Comparison of ENCODE assay signal across 26 mouse cellular contexts in the genomic region with DNA sequence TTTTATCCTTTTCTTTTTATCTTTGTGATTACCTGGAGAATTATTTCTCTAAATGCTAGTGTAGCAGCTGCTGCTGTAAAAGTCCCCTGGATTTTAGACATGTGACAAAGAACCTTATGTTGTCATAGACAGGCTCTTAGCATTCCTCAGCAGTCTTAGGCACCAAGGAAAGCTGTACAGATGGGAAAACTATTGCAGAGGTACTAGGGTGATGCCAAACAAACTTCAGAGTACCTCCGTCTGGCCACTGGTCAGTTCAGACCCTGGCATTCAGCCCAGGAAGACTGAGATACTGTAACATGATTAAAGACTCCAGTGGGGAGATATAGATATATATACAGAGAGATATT.
DNase-seq lines count a peak whose midpoint lies in the region; ATAC-seq lines count a peak whose summit lies in the region.
"Had no signal": no experiment of that assay in that cellular context is flagged by ENCODE, and none has a peak within 500 bp of the region (broad histone marks: within the 10 kb centered on the region; RNA-seq: fewer than 3 reads in every experiment).

No protein-coding gene starts in this region.

- no peak overlapping the region for H3K4me3 ChIP-seq in midbrain, embryonic 10.5 days
- H3K4me3 ChIP-seq in midbrain, embryonic 11.5 days (ENCODE audit: low read depth, low read length) = no peak overlapping the region
- no peak overlapping the region for H3K4me3 ChIP-seq in forebrain, embryonic 13.5 days
- H3K4me3 ChIP-seq: embryonic facial prominence, embryonic 13.5 days; hindbrain, embryonic 10.5 days; hindbrain, embryonic 15.5 days; kidney, embryonic 15.5 days; limb, embryonic 13.5 days; liver, embryonic 13.5 days; megakaryocyte, embryonic 14.5 days had no signal

- no peaks in the 10 kb centered on the region for H3K9me3 ChIP-seq in midbrain, embryonic 10.5 days (replicated peaks)
- H3K9me3 ChIP-seq in midbrain, embryonic 11.5 days (ENCODE audit: control insufficient read depth, low read length) = no peaks in the 10 kb centered on the region
- no peaks in the 10 kb centered on the region for H3K9me3 ChIP-seq in forebrain, embryonic 13.5 days (replicated peaks)
- H3K9me3 ChIP-seq: embryonic facial prominence, embryonic 13.5 days; hindbrain, embryonic 10.5 days; hindbrain, embryonic 15.5 days; kidney, embryonic 15.5 days; limb, embryonic 13.5 days had no signal

- 76% methylated on average over 1 of the region's 1 CpGs for WGBS in midbrain, embryonic 10.5 days
- 88% methylated on average over 1 of the region's 1 CpGs for WGBS in midbrain, embryonic 11.5 days
- 29% methylated on average over 1 of the region's 1 CpGs for WGBS in forebrain, embryonic 13.5 days

- H3K27me3 ChIP-seq in midbrain, embryonic 10.5 days (ENCODE audit: low read depth, poor library complexity, severe bottlenecking) = no peaks in the 10 kb centered on the region
- H3K27me3 ChIP-seq in midbrain, embryonic 11.5 days (ENCODE audit: control insufficient read depth, insufficient read depth, low read length) = no peaks in the 10 kb centered on the region
- no peaks in the 10 kb centered on the region for H3K27me3 ChIP-seq in forebrain, embryonic 13.5 days
- H3K27me3 ChIP-seq: embryonic facial prominence, embryonic 13.5 days; hindbrain, embryonic 15.5 days; kidney, embryonic 15.5 days; limb, embryonic 13.5 days; liver, embryonic 13.5 days; megakaryocyte, embryonic 14.5 days had no signal

- H3K36me3 ChIP-seq in midbrain, embryonic 10.5 days = no peaks in the 10 kb centered on the region
- H3K36me3 ChIP-seq in midbrain, embryonic 11.5 days (ENCODE audit: control insufficient read depth, insufficient read depth, low read length) = no peaks in the 10 kb centered on the region
- H3K36me3 ChIP-seq in forebrain, embryonic 13.5 days (ENCODE audit: poor library complexity, severe bottlenecking) = no peaks in the 10 kb centered on the region
- H3K36me3 ChIP-seq: embryonic facial prominence, embryonic 13.5 days; hindbrain, embryonic 10.5 days; hindbrain, embryonic 15.5 days; kidney, embryonic 15.5 days; limb, embryonic 13.5 days; liver, embryonic 13.5 days had no signal

- no peak overlapping the region for H3K4me2 ChIP-seq in midbrain, embryonic 11.5 days
- peak overlapping the region; percentile 35 for H3K4me2 ChIP-seq in forebrain, embryonic 13.5 days
- H3K4me2 ChIP-seq: embryonic facial prominence, embryonic 13.5 days; heart, embryonic 11.5 days; kidney, embryonic 15.5 days; limb, embryonic 13.5 days; liver, embryonic 13.5 days had no signal

- 0 out of 2 replicates have a peak overlapping the region, but pooled peaks have one; percentile 13 for H3K27ac ChIP-seq in midbrain, embryonic 10.5 days (replicated peaks)
- H3K27ac ChIP-seq in midbrain, embryonic 11.5 days (ENCODE audit: low read depth, low read length) = no peak overlapping the region
- peak overlapping the region; percentile 59; the same call in 1 of the 2 replicates for H3K27ac ChIP-seq in forebrain, embryonic 13.5 days
- H3K27ac ChIP-seq: embryonic facial prominence, embryonic 13.5 days; hindbrain, embryonic 10.5 days; hindbrain, embryonic 15.5 days; kidney, embryonic 15.5 days; limb, embryonic 13.5 days; liver, embryonic 13.5 days; stomach, postnatal 0 days had no signal

- peak; percentile 3 to 4 for DNase-seq in cerebellum, postnatal 14 days
- no peak for DNase-seq in cerebellum, adult 11-12 months
- DNase-seq in midbrain, embryonic 10.5 days (ENCODE audit: low spot score) = no peak
- DNase-seq in midbrain, embryonic 11.5 days (ENCODE audit: low spot score, missing footprints) = no peak
- DNase-seq in frontal cortex, postnatal 10 days (ENCODE audit: low spot score in 2 of 2) = no peak
- no peak for DNase-seq in right cerebral cortex, postnatal 4 days
- DNase-seq: adrenal gland, postnatal 25 days; cerebellum, adult 8-10 months; kidney, adult 18-20 months; kidney, postnatal 25 days; liver, embryonic 13.5 days; lung, adult 18-20 months; lung, postnatal 4 days; thymus, adult 18-20 months; thymus, postnatal 25 days had no signal

- H3K9ac ChIP-seq in midbrain, embryonic 11.5 days (ENCODE audit: low read length) = no peak overlapping the region
- no peak overlapping the region for H3K9ac ChIP-seq in forebrain, embryonic 13.5 days
- H3K9ac ChIP-seq: embryonic facial prominence, embryonic 13.5 days; hindbrain, embryonic 15.5 days; kidney, embryonic 15.5 days; limb, embryonic 13.5 days; liver, embryonic 13.5 days had no signal

- no peak for ATAC-seq in midbrain, embryonic 11.5 days (ENCODE audit: low FRiP score)
- 0 out of 2 replicates have a peak, but pooled peaks have one; percentile 42 for ATAC-seq in forebrain, embryonic 13.5 days
- ATAC-seq: inflammation-experienced regulatory T-cells, adult 6 months; lung, postnatal 0 days had no signal

- H3K4me1 ChIP-seq in midbrain, embryonic 10.5 days = peaks cover 14% of the 10 kb centered on the region
- no peaks in the 10 kb centered on the region for H3K4me1 ChIP-seq in midbrain, embryonic 11.5 days (ENCODE audit: control insufficient read depth, insufficient read depth, low read length)
- H3K4me1 ChIP-seq in forebrain, embryonic 13.5 days = peaks cover 12% of the 10 kb centered on the region
- H3K4me1 ChIP-seq: liver, embryonic 13.5 days; megakaryocyte, embryonic 14.5 days had no signal

Comparison
In these comparisons a context has a peak if more than half of its experiments do, and no peak if none do; other contexts are left out.
1. DNase-seq: peak in cerebellum, postnatal 14 days (2 of 2); none in cerebellum, adult 11-12 months (single experiment), midbrain, embryonic 10.5 days (single experiment), midbrain, embryonic 11.5 days (single experiment), frontal cortex, postnatal 10 days (0 of 2) and right cerebral cortex, postnatal 4 days (single experiment).